ENCODE assay signal across 24 mouse cellular contexts in the genomic region with DNA sequence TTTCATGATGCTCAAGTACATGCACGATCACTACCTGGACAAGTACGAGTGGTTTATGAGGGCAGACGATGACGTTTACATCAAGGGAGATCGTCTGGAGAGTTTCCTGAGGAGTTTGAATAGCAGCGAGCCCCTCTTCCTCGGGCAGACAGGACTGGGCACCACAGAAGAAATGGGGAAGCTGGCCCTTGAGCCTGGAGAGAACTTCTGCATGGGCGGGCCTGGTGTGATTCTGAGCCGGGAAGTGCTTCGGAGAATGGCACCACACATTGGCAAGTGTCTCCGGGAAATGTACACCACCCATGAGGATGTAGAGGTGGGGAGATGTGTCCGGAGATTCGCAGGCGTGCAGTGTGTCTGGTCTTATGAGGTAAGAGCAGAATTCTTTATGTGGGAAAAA. TPM values are rescaled to one million over a fixed set of nuclear protein-coding genes. Genes with fewer than 3 reads are reported as not detected.
DNase-seq lines count a peak whose midpoint lies in the region; ATAC-seq lines count a peak whose summit lies in the region.
"Had no signal": no experiment of that assay in that cellular context is flagged by ENCODE, and none has a peak within 500 bp of the region (broad histone marks: within the 10 kb centered on the region; RNA-seq: fewer than 3 reads in every experiment).

No protein-coding gene starts in this region.

- H3K36me3 ChIP-seq in midbrain, embryonic 11.5 days (ENCODE audit: control insufficient read depth, insufficient read depth, low read length) = peaks cover 11% of the 10 kb centered on the region

- WGBS in midbrain, embryonic 11.5 days = 95% methylated on average over 14 of the region's 14 CpGs

- no peak overlapping the region for H3K4me3 ChIP-seq in midbrain, embryonic 11.5 days (ENCODE audit: low read depth, low read length)
- H3K4me3 ChIP-seq: embryonic facial prominence, embryonic 15.5 days; erythroblast, embryonic 14.5 days; forebrain, embryonic 10.5 days; gastrocnemius, adult 2 months; heart, embryonic 10.5 days; hindbrain, embryonic 10.5 days had no signal

- H3K4me2 ChIP-seq in midbrain, embryonic 11.5 days = no peak overlapping the region
- H3K4me2 ChIP-seq: embryonic facial prominence, embryonic 15.5 days; hindbrain, embryonic 14.5 days had no signal

- H3K9ac ChIP-seq in midbrain, embryonic 11.5 days (ENCODE audit: low read length) = no peak overlapping the region
- H3K9ac ChIP-seq: embryonic facial prominence, embryonic 15.5 days; hindbrain, embryonic 14.5 days had no signal

- peak; percentile 83 for ATAC-seq in granulocyte monocyte progenitor cell, adult 5-6 weeks (replicated peaks; ENCODE audit: poor library complexity, severe bottlenecking)
- peak; percentile 73; the same call in 1 of the 2 replicates for ATAC-seq in monocyte, adult 5-6 weeks (replicated peaks; ENCODE audit: insufficient number of reproducible peaks, low FRiP score, low TSS enrichment, poor library complexity, severe bottlenecking)
- no peak for ATAC-seq in midbrain, embryonic 11.5 days (ENCODE audit: low FRiP score)
- ATAC-seq: CD4-positive, CD25-positive, alpha-beta regulatory T cell, adult 4 months; forebrain, embryonic 14.5 days had no signal

- peaks cover 11% of the 10 kb centered on the region; the same call in 1 of the 2 replicates for H3K4me1 ChIP-seq in midbrain, embryonic 11.5 days (ENCODE audit: control insufficient read depth, insufficient read depth, low read length)

- H3K27me3 ChIP-seq in midbrain, embryonic 11.5 days (ENCODE audit: control insufficient read depth, insufficient read depth, low read length) = no peaks in the 10 kb centered on the region
- H3K27me3 ChIP-seq: embryonic facial prominence, embryonic 15.5 days had no signal

- DNase-seq in heart, adult 11 months = peak; percentile 96
- no peak for DNase-seq in heart, postnatal 4 days
- peak; percentile 40 to 47 for DNase-seq in lung, postnatal 4 days
- DNase-seq in lung, postnatal 25 days (ENCODE audit: low spot score) = no peak
- no peak for DNase-seq in cerebellum, postnatal 4 days (ENCODE audit: low spot score in 2 of 2)
- DNase-seq in midbrain, embryonic 11.5 days (ENCODE audit: low spot score, missing footprints) = no peak
- DNase-seq: adrenal gland, postnatal 14 days; cerebellum, adult 11-12 months; cerebellum, adult 9-10 months; cerebellum, postnatal 25 days; gastrocnemius, adult 2 months; gastrocnemius, postnatal 25 days; heart, postnatal 10 days had no signal

- no peaks in the 10 kb centered on the region for H3K9me3 ChIP-seq in midbrain, embryonic 11.5 days (ENCODE audit: control insufficient read depth, low read length)
- H3K9me3 ChIP-seq: embryonic facial prominence, embryonic 15.5 days; forebrain, embryonic 10.5 days; G1E; heart, embryonic 10.5 days; hindbrain, embryonic 10.5 days had no signal

- no peak overlapping the region for H3K27ac ChIP-seq in midbrain, embryonic 11.5 days (ENCODE audit: low read depth, low read length)
- H3K27ac ChIP-seq: embryonic facial prominence, embryonic 15.5 days; forebrain, embryonic 10.5 days; gastrocnemius, adult 2 months; heart, embryonic 10.5 days; hindbrain, embryonic 10.5 days; hindbrain, embryonic 14.5 days had no signal

RNA-seq across cellular contexts. Expression of gene Chsy1, which starts 16.1 kb away (rescaled TPM):
- 10 to 100 TPM; 51.4 to 52.3 TPM for total RNA-seq in heart, postnatal 4 days (2021)
- total RNA-seq in granulocyte monocyte progenitor cell, adult 5-6 weeks (2014; fragmentation: Nextera tagmentation) = 41.8 and 47.6 TPM in 2 replicates
- 69.2 and 79.4 TPM in 2 replicates for total RNA-seq in granulocyte monocyte progenitor cell, adult 5-6 weeks (2017)
- 91.3 to 286 TPM (median 103 TPM) in 3 replicates for total RNA-seq in monocyte, adult 5-6 weeks (2017)
- 18.4 and 20.4 TPM in 2 replicates for polyA plus RNA-seq in midbrain, embryonic 11.5 days (2014; fragmentation: Nextera tagmentation; extraction: Ambion mirVana)

RNA-seq across cellular contexts. Expression of gene Selenos, which starts 45.9 kb away (rescaled TPM):
- 10 to 100 TPM; 33.9 to 36.5 TPM for total RNA-seq in heart, postnatal 4 days (2021)
- 113 and 129 TPM in 2 replicates for total RNA-seq in granulocyte monocyte progenitor cell, adult 5-6 weeks (2014; fragmentation: Nextera tagmentation)
- 155 and 185 TPM in 2 replicates for total RNA-seq in granulocyte monocyte progenitor cell, adult 5-6 weeks (2017)
- total RNA-seq in monocyte, adult 5-6 weeks (2017) = 102 to 127 TPM (median 106 TPM) in 3 replicates
- polyA plus RNA-seq in midbrain, embryonic 11.5 days (2014; fragmentation: Nextera tagmentation; extraction: Ambion mirVana) = 85.7 and 85.9 TPM in 2 replicates

Comparison
In these comparisons a context has a peak if more than half of its experiments do, and no peak if none do; other contexts are left out.
1. DNase-seq: peak in heart, adult 11 months (single experiment) and lung, postnatal 4 days (2 of 2); none in heart, postnatal 4 days (single experiment), lung, postnatal 25 days (single experiment), cerebellum, postnatal 4 days (0 of 2) and midbrain, embryonic 11.5 days (single experiment).